Mouse (Mus musculus): ENCODE measurements around the gene Nek1. TPM values are rescaled to one million over a fixed set of nuclear protein-coding genes. Genes with fewer than 3 reads are reported as not detected.
A peak's percentile ranks its signal among the peaks of the same experiment; 100 is the strongest.

Nek1 gene
- total and polyA plus RNA-seq, 2 experiments from 2014 or later, result 3.1 to 6.3 TPM

GRCm38 (mm10) chr8:61060412-61060811 lies 67.4 kb downstream of the Nek1 start:
- no peak overlapping the region for H3K9ac ChIP-seq (replicated peaks; ENCODE audit: low read depth, low read length)
- no peaks in the 10 kb centered on the region for H3K4me1 ChIP-seq (ENCODE audit: control insufficient read depth, insufficient read depth)
- H3K27ac ChIP-seq (ENCODE audit: low read depth), result no peak overlapping the region
- TF ChIP-seq EP300 (IDR thresholded peaks at IDR 0.05; ENCODE audit: low read depth) (no peak), CTCF (IDR thresholded peaks at IDR 0.05; ENCODE audit: low read depth) (no peak)
- ATAC-seq (ENCODE audit: insufficient read depth, low read depth) (no peak), DNase-seq (ENCODE audit: low spot score) (no peak)
- H3K9me3 ChIP-seq (replicated peaks; ENCODE audit: control insufficient read depth, low read length), result no peaks in the 10 kb centered on the region
- no peak overlapping the region for H3K4me2 ChIP-seq (ENCODE audit: low read depth, low read length)
- H3K4me3 ChIP-seq (ENCODE audit: low read depth, low read length), result no peak overlapping the region
- no peaks in the 10 kb centered on the region for H3K36me3 ChIP-seq (replicated peaks; ENCODE audit: control insufficient read depth, insufficient read depth, low read length)
- 49% methylated on average over 7 of the region's 7 CpGs for WGBS
- H3K27me3 ChIP-seq (ENCODE audit: control insufficient read depth, insufficient read depth, low read length), result no peaks in the 10 kb centered on the region

GRCm38 (mm10) chr8:61075059-61075458 lies 82.1 kb downstream of the Nek1 start:
- peaks cover 14% of the 10 kb centered on the region for H3K36me3 ChIP-seq (replicated peaks; ENCODE audit: control insufficient read depth, insufficient read depth, low read length)
- H3K27me3 ChIP-seq (ENCODE audit: control insufficient read depth, insufficient read depth, low read length), result no peaks in the 10 kb centered on the region
- ATAC-seq (ENCODE audit: insufficient read depth, low read depth) (no peak), DNase-seq (ENCODE audit: low spot score) (no peak)
- H3K4me2 ChIP-seq (ENCODE audit: low read depth, low read length), result no peak overlapping the region
- H3K9me3 ChIP-seq (replicated peaks; ENCODE audit: control insufficient read depth, low read length), result no peaks in the 10 kb centered on the region
- no peak for TF ChIP-seq EP300 (IDR thresholded peaks at IDR 0.05; ENCODE audit: low read depth)
- TF ChIP-seq CTCF (IDR thresholded peaks at IDR 0.05; ENCODE audit: low read depth), result 0 out of 2 replicates have a peak, but pooled peaks have one; percentile 12
- H3K4me1 ChIP-seq (ENCODE audit: control insufficient read depth, insufficient read depth), result no peaks in the 10 kb centered on the region
- no peak overlapping the region for H3K4me3 ChIP-seq (ENCODE audit: low read depth, low read length)
- no peak overlapping the region for H3K27ac ChIP-seq (ENCODE audit: low read depth)
- H3K9ac ChIP-seq (replicated peaks; ENCODE audit: low read depth, low read length), result no peak overlapping the region

DNA sequence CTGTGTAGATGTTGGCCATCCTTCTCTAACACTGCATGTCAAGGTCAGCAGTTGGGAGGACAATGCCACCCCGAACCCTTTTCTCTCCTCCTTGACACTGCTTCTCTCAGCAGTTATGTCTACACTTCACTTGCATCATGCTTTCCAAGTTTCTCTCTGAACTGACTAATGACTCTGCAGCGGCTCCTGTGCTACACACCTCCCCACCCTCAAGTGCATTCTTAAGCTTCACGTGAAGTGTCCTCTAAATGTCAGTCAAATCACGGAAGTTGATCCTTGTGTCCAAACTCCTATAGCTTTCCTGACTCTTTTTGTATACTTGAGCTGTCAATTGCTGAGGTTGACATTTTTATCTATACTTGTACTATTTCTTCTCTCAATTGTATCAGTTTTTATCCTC lies 117.5 kb downstream of the Nek1 start:
- H3K4me1 ChIP-seq (ENCODE audit: control insufficient read depth, insufficient read depth), result no peaks in the 10 kb centered on the region
- no peak overlapping the region for H3K27ac ChIP-seq (ENCODE audit: low read depth)
- WGBS, result 81% methylated on average over 4 of the region's 4 CpGs
- H3K4me2 ChIP-seq (ENCODE audit: low read depth, low read length), result no peak overlapping the region
- no peak for ATAC-seq (ENCODE audit: insufficient read depth, low read depth)
- no peak for DNase-seq (ENCODE audit: low spot score)
- TF ChIP-seq CTCF (IDR thresholded peaks at IDR 0.05; ENCODE audit: low read depth), result no peak
- TF ChIP-seq EP300 (IDR thresholded peaks at IDR 0.05; ENCODE audit: low read depth), result no peak
- no peaks in the 10 kb centered on the region for H3K27me3 ChIP-seq (ENCODE audit: control insufficient read depth, insufficient read depth, low read length)
- H3K9me3 ChIP-seq (replicated peaks; ENCODE audit: control insufficient read depth, low read length), result no peaks in the 10 kb centered on the region
- peaks cover 16% of the 10 kb centered on the region for H3K36me3 ChIP-seq (replicated peaks; ENCODE audit: control insufficient read depth, insufficient read depth, low read length)
- H3K4me3 ChIP-seq (ENCODE audit: low read depth, low read length), result no peak overlapping the region
- no peak overlapping the region for H3K9ac ChIP-seq (replicated peaks; ENCODE audit: low read depth, low read length)

DNA sequence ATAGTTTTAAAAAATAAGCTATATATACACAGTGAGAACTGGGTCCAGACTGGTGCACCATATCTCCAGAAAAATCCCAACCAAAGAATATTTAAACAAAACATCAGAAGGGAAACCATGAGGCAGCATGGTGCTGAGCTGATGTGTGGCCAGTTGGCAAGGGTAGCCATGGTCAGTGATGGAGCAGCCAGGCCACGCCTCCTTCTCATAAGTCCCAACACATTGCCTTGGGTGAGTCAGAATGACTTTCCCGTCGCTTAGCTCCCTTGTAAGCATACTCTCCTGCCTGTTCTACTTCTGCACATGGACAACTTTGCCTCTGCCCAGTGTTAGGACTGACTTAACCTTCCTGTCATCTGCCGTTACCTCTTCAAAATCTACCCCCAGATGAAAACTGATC lies 118.9 kb downstream of the Nek1 start:
- no peak for DNase-seq (ENCODE audit: low spot score)
- H3K4me3 ChIP-seq (ENCODE audit: low read depth, low read length), result no peak overlapping the region
- no peak overlapping the region for H3K4me2 ChIP-seq (ENCODE audit: low read depth, low read length)
- no peaks in the 10 kb centered on the region for H3K9me3 ChIP-seq (replicated peaks; ENCODE audit: control insufficient read depth, low read length)
- no peaks in the 10 kb centered on the region for H3K27me3 ChIP-seq (ENCODE audit: control insufficient read depth, insufficient read depth, low read length)
- no peaks in the 10 kb centered on the region for H3K4me1 ChIP-seq (ENCODE audit: control insufficient read depth, insufficient read depth)
- no peak overlapping the region for H3K9ac ChIP-seq (replicated peaks; ENCODE audit: low read depth, low read length)
- no peak overlapping the region for H3K27ac ChIP-seq (ENCODE audit: low read depth)
- ATAC-seq (ENCODE audit: insufficient read depth, low read depth), result no peak
- H3K36me3 ChIP-seq (replicated peaks; ENCODE audit: control insufficient read depth, insufficient read depth, low read length), result peaks cover 13% of the 10 kb centered on the region
- TF ChIP-seq CTCF (IDR thresholded peaks at IDR 0.05; ENCODE audit: low read depth) (no peak), EP300 (IDR thresholded peaks at IDR 0.05; ENCODE audit: low read depth) (no peak)
- 87% methylated on average over 4 of the region's 4 CpGs for WGBS

GRCm38 (mm10) chr8:61121631-61122030 lies 128.6 kb downstream of the Nek1 start:
- Histone ChIP-seq H3K9me3 (replicated peaks; ENCODE audit: control insufficient read depth, low read length) (no peaks in the 10 kb centered on the region), H3K27ac (ENCODE audit: low read depth) (no peak overlapping the region), H3K4me2 (ENCODE audit: low read depth, low read length) (no peak overlapping the region), H3K36me3 (replicated peaks; ENCODE audit: control insufficient read depth, insufficient read depth, low read length) (peaks cover 14% of the 10 kb centered on the region; the same call in 1 of the 2 replicates), H3K4me3 (ENCODE audit: low read depth, low read length) (no peak overlapping the region), H3K9ac (replicated peaks; ENCODE audit: low read depth, low read length) (no peak overlapping the region), H3K4me1 (ENCODE audit: control insufficient read depth, insufficient read depth) (no peaks in the 10 kb centered on the region), H3K27me3 (ENCODE audit: control insufficient read depth, insufficient read depth, low read length) (no peaks in the 10 kb centered on the region)
- 79% methylated on average over 1 of the region's 1 CpGs for WGBS
- DNase-seq (ENCODE audit: low spot score) (no peak), ATAC-seq (ENCODE audit: insufficient read depth, low read depth) (no peak)
- no peak for TF ChIP-seq CTCF (IDR thresholded peaks at IDR 0.05; ENCODE audit: low read depth)
- no peak for TF ChIP-seq EP300 (IDR thresholded peaks at IDR 0.05; ENCODE audit: low read depth)

- no peak for ATAC-seq (ENCODE audit: insufficient read depth, low read depth)
- no peak for TF ChIP-seq CTCF (IDR thresholded peaks at IDR 0.05; ENCODE audit: low read depth)
- no peak for TF ChIP-seq EP300 (IDR thresholded peaks at IDR 0.05; ENCODE audit: low read depth)
- H3K9ac ChIP-seq (replicated peaks; ENCODE audit: low read depth, low read length), result no peak overlapping the region
- no peak for DNase-seq (ENCODE audit: low spot score)
- H3K27ac ChIP-seq (ENCODE audit: low read depth), result no peak overlapping the region
- peaks cover 6% of the 10 kb centered on the region; the same call in 1 of the 2 replicates for H3K36me3 ChIP-seq (replicated peaks; ENCODE audit: control insufficient read depth, insufficient read depth, low read length)
- no peaks in the 10 kb centered on the region for H3K9me3 ChIP-seq (replicated peaks; ENCODE audit: control insufficient read depth, low read length)
- no peaks in the 10 kb centered on the region for H3K27me3 ChIP-seq (ENCODE audit: control insufficient read depth, insufficient read depth, low read length)
- H3K4me3 ChIP-seq (ENCODE audit: low read depth, low read length), result no peak overlapping the region
- H3K4me2 ChIP-seq (ENCODE audit: low read depth, low read length), result no peak overlapping the region
- WGBS, result 73% methylated on average over 2 of the region's 2 CpGs
- H3K4me1 ChIP-seq (ENCODE audit: control insufficient read depth, insufficient read depth), result no peaks in the 10 kb centered on the region
Measured at GRCm38 (mm10) chr8:61127299-61127861, 134.4 kb downstream of the Nek1 start.

All from heart, postnatal 0 days (tissue).